Mouse (Mus musculus) ES-Bruce4 (cell line): ENCODE results near the gene Prss53.

Source experiments
- CTCF ChIP-seq: IDR thresholded peaks from one replicate; pipeline ENCODE4 v1.8.1; 2011; ENCODE audit warnings: low read depth, low read length
- EP300 ChIP-seq: IDR thresholded peaks from 2 replicates; pipeline ENCODE4 v1.6.1; 2011; ENCODE audit warnings: low read depth, low read length; ENCODE audit not compliant: insufficient read depth
- POLR2A ChIP-seq: IDR thresholded peaks from one replicate; pipeline ENCODE4 v1.8.1; 2011; ENCODE audit warnings: low read length; ENCODE audit not compliant: insufficient read depth

GRCm38 (mm10) chr7:127885951-127886350 is 4.8 kb downstream of the Prss53 start:
- TF ChIP-seq POLR2A: no peak
- no peak for TF ChIP-seq CTCF
- no peak for TF ChIP-seq EP300
